Mouse (Mus musculus) limb, embryonic 14.5 days (tissue): Measurements from ENCODE around the gene Dram1. TPM values are rescaled to one million over a fixed set of nuclear protein-coding genes. Genes with fewer than 3 reads are reported as not detected.

Source experiments
- ATAC-seq: fragments of 200-750 bp; cut with Nextera tagmentation; 2 replicates; pipeline ENCODE4 v1.8.0; 2017; ENCODE audit warnings: low read depth, moderate number of reproducible peaks, moderate TSS enrichment; ENCODE audit not compliant: low FRiP score
- DNase-seq: peaks from one replicate; pipeline ENCODE4 v3.0.0-alpha.2; 2015; ENCODE audit warnings: low spot score
- H3K27ac ChIP-seq: fragments of 300-500 bp; sonication (generic); replicated peaks from 2 replicates; pipeline ENCODE4 v1.5.1; 2014; ENCODE audit warnings: low read depth, mild to moderate bottlenecking, low read length, moderate library complexity, mixed read lengths
- H3K27me3 ChIP-seq: fragments of 300-500 bp; sonication (generic); 2 replicates; pipeline ENCODE4 v1.6.1; 2014; ENCODE audit warnings: low read length, mixed read lengths; ENCODE audit not compliant: control insufficient read depth, insufficient read depth
- H3K36me3 ChIP-seq: fragments of 300-500 bp; sonication (generic); 2 replicates; pipeline ENCODE4 v1.6.1; 2014; ENCODE audit warnings: mild to moderate bottlenecking, low read length, moderate library complexity, mixed read lengths; ENCODE audit not compliant: control insufficient read depth, insufficient read depth
- H3K4me1 ChIP-seq: fragments of 300-500 bp; sonication (generic); 2 replicates; pipeline ENCODE4 v1.6.1; 2014; ENCODE audit warnings: antibody characterized with exemption, low read length, mixed read lengths; ENCODE audit not compliant: control insufficient read depth, insufficient read depth
- H3K4me2 ChIP-seq: fragments of 300-500 bp; sonication (generic); replicated peaks from 2 replicates; pipeline ENCODE4 v1.6.1; 2014; ENCODE audit warnings: low read depth, mild to moderate bottlenecking, low read length, moderate library complexity; ENCODE audit not compliant: severe bottlenecking
- H3K4me3 ChIP-seq: fragments of 300-500 bp; sonication (generic); replicated peaks from 2 replicates; pipeline ENCODE4 v1.5.1; 2014; ENCODE audit warnings: low read length
- H3K9ac ChIP-seq: fragments of 300-500 bp; sonication (generic); 2 replicates; pipeline ENCODE4 v1.6.1; 2014; ENCODE audit warnings: mild to moderate bottlenecking, low read depth, low read length, moderate library complexity; ENCODE audit not compliant: severe bottlenecking
- H3K9me3 ChIP-seq: fragments of 300-500 bp; sonication (generic); 2 replicates; pipeline ENCODE4 v1.6.1; 2016; ENCODE audit warnings: low read length; ENCODE audit not compliant: control insufficient read depth
- POLR2A ChIP-seq: fragments of 200-500 bp; IDR thresholded peaks from 2 replicates; pipeline ENCODE4 v1.8.0; 2012; ENCODE audit warnings: inconsistent platforms, mild to moderate bottlenecking, moderate library complexity, borderline replicate concordance; ENCODE audit not compliant: insufficient read depth, insufficient read length; ENCODE audit errors: extremely low read depth
- WGBS: fragments of 180-500 bp; shearing (Covaris S2); extraction: QIAGEN DNeasy Blood & Tissue Kit; methylation state at CpG from one replicate; pipeline ENCODE4 v1.1.7; 2014; 5-methylcytosine and 5-hydroxymethylcytosine counted together
- polyA plus RNA-seq, 2 experiments: library from polyadenylated mRNA; depleted of rRNA in 1 of 2; stranded (reverse) in 1 of 2; unstranded in 1 of 2; fragments of >200 nt; fragmentation: Nextera tagmentation in 1 of 2; extraction: Ambion mirVana in 1 of 2; gene quantifications; 2 replicates each; pipeline versions ENCODE4 v1.2.1 to v1.2.3; 2012 to 2014

The Dram1 gene
- polyA plus RNA-seq, 2 experiments, result 1.8 to 2.2 TPM

DNA sequence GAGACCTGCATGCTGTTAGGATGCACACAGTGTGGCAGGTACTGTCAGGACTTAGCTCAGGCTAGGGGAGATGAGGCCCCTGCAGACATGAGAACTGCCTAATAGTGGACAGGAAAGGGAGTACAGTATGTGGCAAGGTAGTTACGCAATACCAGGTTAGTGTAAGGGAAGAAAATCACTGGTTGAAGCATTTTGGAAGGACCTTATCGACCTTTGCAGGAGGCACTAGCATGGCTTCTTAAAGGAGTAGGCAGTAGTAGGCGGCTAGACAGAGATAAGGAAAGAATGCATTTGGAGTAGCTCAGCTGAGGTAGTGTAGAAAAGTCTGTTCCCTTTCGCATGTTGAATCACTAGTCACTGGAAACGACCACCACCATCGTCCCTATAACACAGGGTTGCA is 6.9 kb upstream of the Dram1 start:
- Histone ChIP-seq H3K4me1 (peaks cover 12% of the 10 kb centered on the region), H3K27ac (no peak overlapping the region), H3K27me3 (no peaks in the 10 kb centered on the region), H3K9me3 (no peaks in the 10 kb centered on the region), H3K9ac (no peak overlapping the region), H3K4me3 (no peak overlapping the region), H3K36me3 (no peaks in the 10 kb centered on the region), H3K4me2 (no peak overlapping the region)
- DNase-seq (no peak), ATAC-seq (no peak)
- 70% methylated on average over 6 of the region's 6 CpGs for WGBS
- no peak for TF ChIP-seq POLR2A

DNA sequence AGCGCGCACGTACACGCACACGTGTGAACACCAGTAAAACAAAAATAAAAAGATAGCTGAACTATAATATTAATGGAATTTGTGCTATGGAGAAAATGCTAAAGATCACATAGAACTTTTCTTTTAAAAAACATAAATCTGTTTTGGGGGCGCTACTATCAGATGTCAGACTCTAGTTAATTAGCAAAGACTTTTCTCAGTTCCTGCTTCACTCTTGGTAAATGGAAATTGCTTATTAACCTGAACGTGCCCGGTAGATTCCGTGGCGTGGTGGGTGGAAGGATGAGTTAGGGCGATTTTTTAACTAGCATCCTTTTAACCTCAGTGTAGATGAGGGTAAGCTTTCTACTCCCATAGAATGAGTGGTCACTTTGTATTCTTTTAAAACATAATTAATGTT is 6.4 kb upstream of the Dram1 start:
- no peak for DNase-seq
- 87% methylated on average over 11 of the region's 11 CpGs for WGBS
- no peak for ATAC-seq
- Histone ChIP-seq H3K27me3 (no peaks in the 10 kb centered on the region), H3K9ac (no peak overlapping the region), H3K36me3 (no peaks in the 10 kb centered on the region), H3K4me2 (no peak overlapping the region), H3K4me3 (no peak overlapping the region), H3K27ac (no peak overlapping the region), H3K4me1 (peaks cover 15% of the 10 kb centered on the region), H3K9me3 (no peaks in the 10 kb centered on the region)
- no peak for TF ChIP-seq POLR2A

DNA sequence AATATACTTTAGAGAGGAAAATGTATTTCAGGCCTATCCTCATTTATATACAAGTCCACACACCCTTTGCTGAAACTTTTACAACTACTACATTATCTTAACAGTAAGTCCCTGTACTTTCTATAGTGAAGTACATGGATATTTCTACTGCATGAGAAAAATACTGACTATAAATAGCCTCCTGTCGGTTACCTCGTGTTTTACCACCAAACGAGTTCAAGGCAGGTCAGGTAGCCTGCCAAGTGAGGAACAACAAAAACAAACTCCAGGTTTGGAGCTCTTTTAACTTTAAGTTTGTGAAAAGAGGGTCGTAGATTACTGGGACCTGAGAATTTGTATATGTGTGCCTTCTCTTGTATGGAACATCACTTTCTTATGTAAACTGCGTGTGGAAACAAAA is 5.2 kb upstream of the Dram1 start:
- Histone ChIP-seq H3K9ac (no peak overlapping the region), H3K4me1 (peaks cover 11% of the 10 kb centered on the region; the same call in 1 of the 2 replicates), H3K36me3 (no peaks in the 10 kb centered on the region), H3K9me3 (no peaks in the 10 kb centered on the region), H3K27me3 (no peaks in the 10 kb centered on the region), H3K27ac (no peak overlapping the region), H3K4me2 (no peak overlapping the region), H3K4me3 (no peak overlapping the region)
- TF ChIP-seq POLR2A, result no peak
- ATAC-seq (no peak), DNase-seq (no peak)
- WGBS, result 46% methylated on average over 5 of the region's 5 CpGs

DNA sequence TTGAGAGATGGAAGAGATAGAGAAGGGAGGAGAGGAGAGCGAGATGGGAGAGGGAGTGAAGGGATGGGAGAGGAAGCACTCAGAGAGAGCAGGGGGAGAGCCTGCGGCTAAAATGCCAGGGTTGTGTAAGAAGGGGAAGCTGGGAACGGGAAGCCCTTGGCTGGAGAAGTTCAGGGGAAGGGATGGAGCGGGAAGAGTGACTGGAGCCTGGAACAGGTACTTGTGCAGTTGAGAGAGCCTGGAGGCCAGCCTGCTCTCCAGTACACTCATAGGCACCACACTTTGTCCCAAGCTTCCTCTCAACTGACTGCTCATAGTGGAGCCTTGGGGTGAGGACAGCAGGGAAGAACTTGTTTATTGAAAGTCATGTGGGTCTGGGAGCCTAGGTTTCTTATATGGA is 4.6 kb upstream of the Dram1 start:
- no peak overlapping the region for H3K27ac ChIP-seq
- no peaks in the 10 kb centered on the region for H3K27me3 ChIP-seq
- no peak overlapping the region for H3K9ac ChIP-seq
- H3K4me3 ChIP-seq, result no peak overlapping the region
- no peak for ATAC-seq
- no peak for TF ChIP-seq POLR2A
- no peak overlapping the region for H3K4me2 ChIP-seq
- DNase-seq, result no peak
- H3K36me3 ChIP-seq, result no peaks in the 10 kb centered on the region
- peaks cover 11% of the 10 kb centered on the region; the same call in 1 of the 2 replicates for H3K4me1 ChIP-seq
- no peaks in the 10 kb centered on the region for H3K9me3 ChIP-seq
- WGBS, result 60% methylated on average over 4 of the region's 4 CpGs

DNA sequence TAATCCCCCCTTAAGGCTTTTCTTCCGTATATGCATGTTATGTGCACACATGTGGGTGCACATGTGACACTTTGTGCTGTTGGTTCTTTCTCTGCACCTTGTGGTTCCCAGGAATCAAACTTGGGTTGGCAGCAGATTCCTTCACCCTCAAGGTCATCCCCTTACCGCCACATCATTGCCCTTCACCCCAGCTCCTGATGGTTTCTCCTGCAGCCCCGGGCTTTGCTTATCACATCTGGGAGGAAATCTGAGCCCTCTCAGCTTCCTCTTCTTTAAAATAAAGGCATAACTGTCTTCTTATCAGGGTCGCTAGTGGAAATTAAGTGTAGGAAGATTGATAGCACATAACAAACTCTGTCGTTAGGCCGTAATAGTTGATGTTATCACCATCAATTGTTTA is 3.1 kb upstream of the Dram1 start:
- H3K27ac ChIP-seq, result no peak overlapping the region
- WGBS, result 50% methylated on average over 6 of the region's 6 CpGs
- TF ChIP-seq POLR2A, result no peak
- H3K27me3 ChIP-seq, result no peaks in the 10 kb centered on the region
- H3K4me3 ChIP-seq, result no peak overlapping the region
- no peak for ATAC-seq
- H3K9ac ChIP-seq, result no peak overlapping the region
- DNase-seq, result no peak
- no peaks in the 10 kb centered on the region for H3K36me3 ChIP-seq
- no peak overlapping the region for H3K4me2 ChIP-seq
- H3K4me1 ChIP-seq, result peaks cover 11% of the 10 kb centered on the region; the same call in 1 of the 2 replicates
- H3K9me3 ChIP-seq, result no peaks in the 10 kb centered on the region

DNA sequence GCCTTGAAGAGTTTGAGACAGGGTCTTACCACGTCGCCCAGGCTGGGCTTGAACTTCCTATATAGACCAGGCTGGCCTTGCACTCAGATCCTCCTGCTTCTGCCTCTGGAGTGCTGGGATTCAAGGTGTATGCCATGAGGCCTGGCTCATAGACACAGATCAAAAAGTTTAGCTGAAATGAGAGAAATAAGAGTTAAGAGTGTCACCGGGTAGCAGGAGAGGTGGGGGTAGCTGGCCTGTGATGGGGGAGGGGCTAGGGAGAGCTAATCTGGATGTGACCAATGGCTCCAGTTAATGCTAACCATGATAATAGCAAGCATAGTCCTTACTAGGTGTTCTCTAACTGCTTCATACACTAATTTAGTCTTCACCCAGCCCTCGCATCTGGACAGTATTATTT is 2.4 kb upstream of the Dram1 start:
- ATAC-seq (no peak), DNase-seq (no peak)
- H3K9me3 ChIP-seq, result no peaks in the 10 kb centered on the region
- no peak overlapping the region for H3K9ac ChIP-seq
- H3K27ac ChIP-seq, result no peak overlapping the region
- TF ChIP-seq POLR2A, result no peak
- H3K27me3 ChIP-seq, result no peaks in the 10 kb centered on the region
- H3K4me3 ChIP-seq, result no peak overlapping the region
- 0 out of 2 replicates have a peak overlapping the region, but pooled peaks have one; percentile 89 for H3K4me2 ChIP-seq
- H3K4me1 ChIP-seq, result peaks cover 11% of the 10 kb centered on the region; the same call in 1 of the 2 replicates
- WGBS, result 72% methylated on average over 4 of the region's 4 CpGs
- no peaks in the 10 kb centered on the region for H3K36me3 ChIP-seq
